Mouse (Mus musculus) stomach, postnatal 0 days (tissue): ENCODE results near the gene Unc5c.

Source experiments
- CTCF ChIP-seq: IDR thresholded peaks from 2 replicates; pipeline ENCODE4 v1.5.1; 2016; ENCODE audit warnings: antibody characterized with exemption, low read depth, mild to moderate bottlenecking, moderate library complexity
- EP300 ChIP-seq: optimal IDR thresholded peaks from 2 replicates; pipeline ENCODE3; 2016; ENCODE audit warnings: antibody characterized with exemption

DNA sequence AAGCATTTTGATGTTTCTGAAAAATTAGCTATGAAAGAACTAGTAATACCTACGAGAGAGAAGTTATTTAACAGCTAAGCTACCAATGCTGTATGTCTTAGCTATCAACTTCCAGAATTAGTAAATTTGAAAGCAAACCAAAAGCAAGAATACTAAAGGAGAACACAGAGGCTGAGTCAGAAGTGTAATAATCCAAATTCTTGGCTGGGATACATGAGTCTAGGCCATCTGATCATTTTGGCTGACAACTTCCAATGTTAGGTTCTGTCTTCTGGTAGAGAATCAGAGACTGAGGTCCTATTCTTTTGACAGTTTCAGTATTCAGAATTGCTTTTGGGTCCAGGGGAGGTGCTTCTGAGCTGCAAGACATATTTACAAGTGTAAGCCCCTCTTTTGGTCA lies 188.9 kb downstream of the Unc5c start:
- TF ChIP-seq CTCF: no peak
- TF ChIP-seq EP300: no peak
